Mouse (Mus musculus): ENCODE measurements around the gene Eif3m. TPM values are rescaled to one million over a fixed set of nuclear protein-coding genes. Genes with fewer than 3 reads are reported as not detected.
A peak's percentile ranks its signal among the peaks of the same experiment; 100 is the strongest.

Gene Eif3m
- 227 and 238 TPM in 2 replicates for polyA plus RNA-seq (2015; fragmentation: Nextera tagmentation; extraction: Ambion mirVana)

DNA sequence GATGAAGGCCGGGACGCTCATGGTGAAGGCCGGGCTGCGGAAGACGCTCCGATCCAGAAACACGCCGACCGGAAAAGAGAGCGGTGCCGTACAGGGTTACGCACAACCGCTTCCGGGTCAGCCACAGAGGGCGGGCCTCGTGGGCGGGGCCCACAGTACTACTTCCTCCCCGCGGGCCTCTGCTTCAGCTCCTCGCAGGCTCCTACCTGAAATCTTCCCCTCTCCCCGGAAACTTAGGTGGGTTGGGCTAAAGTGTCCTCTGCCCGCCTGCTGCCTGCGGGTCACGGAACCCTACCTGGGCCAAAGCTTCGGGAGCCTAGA is at the start of gene Eif3m:
Gene Eif3m (minus strand): TSS at position 114 of the 321 bp plus-strand sequence.
- H3K9me3 ChIP-seq: no peaks in the 10 kb centered on the region
- H3K4me2 ChIP-seq: peak within 1 kb of the TSS; percentile 62
- peak; percentile 97 for ATAC-seq (ENCODE audit: insufficient number of reproducible peaks, low FRiP score, low TSS enrichment, low read depth)
- H3K27ac ChIP-seq: peak within 1 kb of the TSS; percentile 79
- peaks cover 20% of the 10 kb centered on the region for H3K36me3 ChIP-seq
- under 1% methylated on average over 18 of the region's 25 CpGs for WGBS
- no peaks in the 10 kb centered on the region for H3K27me3 ChIP-seq
- H3K4me3 ChIP-seq: peak within 1 kb of the TSS; percentile 89
- peaks cover 6% of the 10 kb centered on the region for H3K4me1 ChIP-seq
- H3K9ac ChIP-seq: peak within 1 kb of the TSS; percentile 90

DNA sequence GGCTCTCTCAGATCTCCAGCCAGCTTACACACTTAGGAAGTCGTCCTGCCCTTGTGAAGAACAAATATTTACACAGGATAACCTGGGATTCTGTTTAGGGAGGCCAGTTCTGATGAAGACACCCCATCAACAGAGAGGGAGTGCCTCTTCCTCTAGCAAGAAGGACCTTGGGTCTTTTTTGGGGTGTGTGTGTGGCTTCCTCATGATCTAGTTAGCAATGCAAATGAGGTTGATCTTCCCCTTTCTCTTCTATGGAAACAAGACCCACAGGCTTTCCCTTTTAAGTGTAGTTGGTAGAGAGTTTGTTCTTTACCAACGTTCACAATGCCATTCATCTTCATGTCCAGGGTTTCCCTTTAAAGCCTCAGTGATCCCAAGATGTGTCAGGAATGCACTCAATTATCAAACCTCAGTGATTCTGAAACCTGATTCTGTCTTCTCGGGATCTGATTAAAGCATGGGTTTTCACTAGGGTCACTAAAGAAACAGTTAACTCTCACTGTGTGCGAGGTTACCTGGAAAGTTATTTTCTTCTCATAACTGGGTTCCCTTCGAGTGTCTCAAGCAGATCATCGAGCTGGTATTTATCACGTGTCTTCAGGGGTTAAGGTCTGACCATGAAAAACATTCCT is 46.0 kb upstream of the Eif3m start:
- no peaks in the 10 kb centered on the region for H3K4me1 ChIP-seq
- no peak overlapping the region for H3K9ac ChIP-seq
- H3K9me3 ChIP-seq: no peaks in the 10 kb centered on the region
- H3K4me2 ChIP-seq: no peak overlapping the region
- no peak overlapping the region for H3K27ac ChIP-seq
- H3K4me3 ChIP-seq: no peak overlapping the region
- no peaks in the 10 kb centered on the region for H3K27me3 ChIP-seq
- WGBS: 52% methylated on average over 7 of the region's 7 CpGs
- no peaks in the 10 kb centered on the region for H3K36me3 ChIP-seq
- ATAC-seq (ENCODE audit: insufficient number of reproducible peaks, low FRiP score, low TSS enrichment, low read depth): no peak

DNA sequence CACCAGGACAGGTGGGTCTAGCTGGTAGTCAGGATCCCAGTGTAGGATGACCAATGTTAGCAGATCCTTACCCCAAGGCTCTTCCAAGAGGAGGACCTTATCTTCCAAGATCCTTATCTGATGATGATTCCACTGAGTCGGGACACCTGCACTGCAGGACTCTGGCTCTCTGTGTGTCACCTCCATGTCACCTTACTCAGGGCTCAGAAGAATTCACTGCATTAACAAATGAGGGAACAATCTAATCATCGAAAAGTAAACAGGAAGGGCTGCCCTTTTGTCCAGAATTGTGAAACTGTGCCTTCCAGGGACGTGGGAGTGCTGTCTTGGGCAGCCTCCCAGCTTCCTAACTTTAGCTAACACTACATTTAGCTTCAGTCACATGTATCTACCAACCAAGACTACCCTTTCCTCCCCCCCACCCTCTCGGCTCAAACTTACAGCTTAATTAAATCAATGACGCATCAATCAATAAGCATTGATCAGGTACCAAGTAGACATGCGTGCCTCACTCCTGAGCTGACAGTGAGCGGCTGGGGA is 41.8 kb upstream of the Eif3m start:
- no peak overlapping the region for H3K4me2 ChIP-seq
- no peak for ATAC-seq (ENCODE audit: insufficient number of reproducible peaks, low FRiP score, low TSS enrichment, low read depth)
- no peaks in the 10 kb centered on the region for H3K9me3 ChIP-seq
- no peaks in the 10 kb centered on the region for H3K4me1 ChIP-seq
- H3K9ac ChIP-seq: no peak overlapping the region
- 76% methylated on average over 7 of the region's 7 CpGs for WGBS
- no peaks in the 10 kb centered on the region for H3K36me3 ChIP-seq
- H3K27me3 ChIP-seq: no peaks in the 10 kb centered on the region
- no peak overlapping the region for H3K4me3 ChIP-seq
- H3K27ac ChIP-seq: no peak overlapping the region

DNA sequence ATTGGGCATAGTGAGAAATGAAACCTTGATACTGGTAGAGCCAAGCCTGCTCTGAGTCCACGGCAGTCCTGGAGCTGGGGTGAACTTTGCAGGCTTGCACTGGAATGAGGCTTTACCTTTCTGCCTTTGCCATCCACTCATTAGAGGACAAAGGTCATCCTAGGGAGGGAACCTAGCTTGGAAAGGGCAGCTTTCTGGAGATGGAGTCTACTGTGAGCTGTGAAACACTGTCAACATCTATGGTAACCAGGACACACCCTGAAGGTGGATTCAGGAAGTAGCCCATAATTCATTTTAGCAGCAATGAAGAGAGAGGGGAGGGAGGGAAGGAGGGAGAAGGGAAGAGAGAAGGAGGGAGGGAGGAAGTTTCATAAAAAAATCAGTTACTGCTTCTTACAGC is 38.6 kb upstream of the Eif3m start:
- H3K4me1 ChIP-seq: no peaks in the 10 kb centered on the region
- H3K27ac ChIP-seq: no peak overlapping the region
- no peak overlapping the region for H3K4me2 ChIP-seq
- ATAC-seq (ENCODE audit: insufficient number of reproducible peaks, low FRiP score, low TSS enrichment, low read depth): no peak
- H3K9ac ChIP-seq: no peak overlapping the region
- no peaks in the 10 kb centered on the region for H3K9me3 ChIP-seq
- H3K4me3 ChIP-seq: no peak overlapping the region
- WGBS: 74% methylated on average over 1 of the region's 1 CpGs
- no peaks in the 10 kb centered on the region for H3K27me3 ChIP-seq
- H3K36me3 ChIP-seq: no peaks in the 10 kb centered on the region

DNA sequence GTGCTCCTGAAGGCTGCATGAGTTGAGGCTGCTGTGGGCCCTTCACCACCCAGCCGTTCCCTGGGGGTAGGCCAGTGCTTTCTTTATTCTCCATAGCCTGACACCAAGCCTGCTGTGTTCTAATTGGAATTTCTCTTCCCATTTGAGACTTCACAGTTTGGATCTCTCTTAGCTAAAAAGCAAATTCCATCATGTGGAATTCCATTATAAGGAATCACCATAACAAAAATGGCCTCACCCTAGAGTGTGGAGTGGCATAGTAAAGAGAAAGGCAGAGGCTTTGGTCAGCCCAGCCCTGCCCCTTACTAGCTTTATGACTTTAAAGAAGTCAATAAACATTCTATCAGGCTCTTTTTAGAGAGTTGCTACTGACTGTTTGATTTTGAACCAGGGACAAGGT is 31.4 kb upstream of the Eif3m start:
- no peak for ATAC-seq (ENCODE audit: insufficient number of reproducible peaks, low FRiP score, low TSS enrichment, low read depth)
- Histone ChIP-seq H3K27ac (no peak overlapping the region), H3K4me1 (no peaks in the 10 kb centered on the region), H3K36me3 (no peaks in the 10 kb centered on the region), H3K9me3 (no peaks in the 10 kb centered on the region), H3K4me3 (no peak overlapping the region), H3K4me2 (no peak overlapping the region), H3K9ac (no peak overlapping the region), H3K27me3 (no peaks in the 10 kb centered on the region)
- 50% methylated on average over 1 of the region's 1 CpGs for WGBS

DNA sequence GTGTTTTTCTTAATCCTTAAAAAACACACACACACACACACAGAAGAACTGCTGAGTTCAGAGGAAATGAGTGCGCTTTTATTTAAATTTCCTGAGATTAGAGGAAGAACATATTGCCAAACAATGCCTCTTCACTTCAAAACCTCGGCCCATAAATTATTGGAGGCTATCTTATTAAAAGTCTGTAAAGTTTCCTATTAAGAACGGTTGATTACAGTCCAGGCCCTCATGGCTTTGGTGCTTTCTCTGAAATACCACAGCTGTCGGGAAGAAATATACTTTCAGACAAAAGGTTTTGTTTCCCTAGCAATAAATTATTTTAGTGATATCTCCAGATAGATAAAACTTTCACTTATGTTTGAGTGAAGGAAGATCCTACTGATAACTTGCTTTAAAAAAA is 26.3 kb upstream of the Eif3m start:
- no peak overlapping the region for H3K27ac ChIP-seq
- H3K9ac ChIP-seq: no peak overlapping the region
- H3K9me3 ChIP-seq: no peaks in the 10 kb centered on the region
- 50% methylated on average over 4 of the region's 4 CpGs for WGBS
- no peak overlapping the region for H3K4me2 ChIP-seq
- H3K27me3 ChIP-seq: no peaks in the 10 kb centered on the region
- no peak for ATAC-seq (ENCODE audit: insufficient number of reproducible peaks, low FRiP score, low TSS enrichment, low read depth)
- no peaks in the 10 kb centered on the region for H3K4me1 ChIP-seq
- H3K4me3 ChIP-seq: no peak overlapping the region
- H3K36me3 ChIP-seq: no peaks in the 10 kb centered on the region

DNA sequence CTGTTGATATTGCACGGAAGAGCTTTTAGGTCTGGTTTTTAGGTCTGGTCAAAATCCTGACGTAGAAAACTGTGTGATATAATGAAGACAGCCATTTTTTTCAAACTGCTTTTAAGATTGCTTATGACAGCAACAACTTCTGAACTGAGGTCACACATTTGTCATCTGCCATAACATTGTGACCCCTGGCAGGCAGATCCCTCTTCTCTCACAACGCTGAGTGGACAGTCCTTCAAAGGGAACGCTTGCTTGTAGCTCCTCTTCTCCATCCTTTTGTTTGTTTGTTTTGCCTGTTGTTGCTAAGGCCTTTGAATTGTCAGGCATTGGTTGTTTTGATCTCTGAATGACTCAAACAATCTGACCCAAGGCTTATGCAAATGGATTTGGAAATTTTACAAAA is 24.0 kb upstream of the Eif3m start:
- Histone ChIP-seq H3K27me3 (no peaks in the 10 kb centered on the region), H3K36me3 (no peaks in the 10 kb centered on the region), H3K4me1 (no peaks in the 10 kb centered on the region), H3K9ac (no peak overlapping the region), H3K27ac (no peak overlapping the region), H3K9me3 (no peaks in the 10 kb centered on the region), H3K4me3 (no peak overlapping the region), H3K4me2 (no peak overlapping the region)
- WGBS: 65% methylated on average over 4 of the region's 4 CpGs
- no peak for ATAC-seq (ENCODE audit: insufficient number of reproducible peaks, low FRiP score, low TSS enrichment, low read depth)

DNA sequence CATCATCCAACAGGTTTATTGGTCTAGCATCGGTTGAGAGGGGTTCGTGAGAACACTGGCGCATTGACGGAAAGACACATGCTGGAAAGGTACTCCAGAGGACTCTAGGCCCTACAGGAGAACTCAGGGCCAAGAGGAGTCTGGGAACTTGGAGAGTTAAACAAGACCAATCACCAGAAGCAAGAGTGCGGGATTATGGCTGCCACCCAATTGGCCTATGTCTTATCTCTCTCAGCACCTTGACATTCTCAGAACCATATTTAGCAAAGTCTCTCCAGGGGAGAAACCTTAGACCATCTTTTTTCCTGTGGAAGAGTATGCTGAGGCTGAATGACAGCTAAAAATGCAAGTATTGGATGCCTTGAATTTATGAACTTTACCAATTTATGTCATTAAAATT is 22.0 kb upstream of the Eif3m start:
- no peak overlapping the region for H3K27ac ChIP-seq
- no peak overlapping the region for H3K9ac ChIP-seq
- H3K36me3 ChIP-seq: no peaks in the 10 kb centered on the region
- H3K4me2 ChIP-seq: no peak overlapping the region
- no peaks in the 10 kb centered on the region for H3K27me3 ChIP-seq
- 87% methylated on average over 5 of the region's 5 CpGs for WGBS
- ATAC-seq (ENCODE audit: insufficient number of reproducible peaks, low FRiP score, low TSS enrichment, low read depth): no peak
- H3K4me3 ChIP-seq: no peak overlapping the region
- no peaks in the 10 kb centered on the region for H3K9me3 ChIP-seq
- no peaks in the 10 kb centered on the region for H3K4me1 ChIP-seq

DNA sequence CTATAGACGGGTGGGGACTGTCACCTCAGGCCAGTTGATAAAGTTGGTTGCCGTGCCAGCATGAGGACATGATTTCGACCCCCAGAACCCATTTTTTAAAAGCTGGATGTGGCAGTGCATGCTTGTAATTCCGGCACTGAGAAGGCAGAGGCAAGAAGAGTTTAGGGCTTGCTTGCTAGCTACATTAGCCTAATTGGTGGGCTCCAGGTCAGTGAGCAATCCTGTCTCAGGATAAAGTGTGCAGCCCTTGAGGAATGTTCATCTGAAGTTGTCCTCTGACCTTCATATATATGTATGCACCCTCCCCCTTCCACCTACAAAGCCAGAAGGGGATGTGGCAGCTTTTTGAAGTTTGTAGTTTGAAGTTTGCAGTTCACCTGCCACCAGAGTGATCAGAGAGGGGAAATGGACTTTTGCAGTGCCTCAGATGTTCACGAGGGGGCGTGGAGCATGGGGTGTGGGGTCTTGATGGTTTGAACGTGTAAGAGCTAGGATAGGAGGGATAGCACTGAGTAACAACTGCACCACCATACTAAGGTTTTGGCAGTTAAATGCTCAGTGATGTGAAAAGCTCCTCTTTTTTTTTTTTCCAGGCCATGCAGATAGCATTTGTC is 21.2 kb upstream of the Eif3m start:
- no peaks in the 10 kb centered on the region for H3K27me3 ChIP-seq
- ATAC-seq (ENCODE audit: insufficient number of reproducible peaks, low FRiP score, low TSS enrichment, low read depth): no peak
- no peak overlapping the region for H3K4me2 ChIP-seq
- no peak overlapping the region for H3K27ac ChIP-seq
- WGBS: 67% methylated on average over 7 of the region's 7 CpGs
- H3K4me1 ChIP-seq: no peaks in the 10 kb centered on the region
- H3K9ac ChIP-seq: no peak overlapping the region
- no peak overlapping the region for H3K4me3 ChIP-seq
- H3K9me3 ChIP-seq: no peaks in the 10 kb centered on the region
- no peaks in the 10 kb centered on the region for H3K36me3 ChIP-seq

DNA sequence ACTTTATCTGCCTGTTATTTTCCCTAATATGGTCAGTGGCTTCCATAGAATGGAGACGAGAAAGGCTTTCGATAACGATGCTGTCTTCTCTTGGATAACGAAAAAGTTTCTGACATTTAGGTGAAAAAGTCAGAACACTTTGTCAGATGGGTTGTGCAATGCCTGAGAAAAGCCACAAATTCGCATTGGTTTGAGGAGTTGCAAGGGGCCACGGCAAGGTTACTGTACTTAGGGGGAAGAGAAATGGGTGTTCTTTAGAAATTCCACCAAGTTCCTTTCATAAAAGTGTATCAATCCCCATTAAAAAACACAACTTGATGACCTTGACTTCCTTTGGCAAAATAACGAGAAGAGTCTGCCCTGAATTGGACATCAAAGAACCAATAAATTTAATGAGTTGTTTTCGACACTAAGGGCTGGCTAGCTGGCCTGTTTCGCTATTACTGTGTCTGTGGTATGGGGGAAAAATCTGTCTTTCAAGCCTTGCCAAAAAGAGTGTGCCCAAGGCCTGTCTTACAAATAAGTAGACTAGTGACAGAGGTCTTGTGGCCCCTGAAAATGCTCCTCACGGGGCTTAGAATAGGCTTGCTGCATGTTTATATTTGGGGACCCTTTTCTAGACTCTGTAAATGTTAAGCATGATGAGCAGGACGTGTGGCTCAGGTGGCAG is 19.7 kb upstream of the Eif3m start:
- H3K4me3 ChIP-seq: no peak overlapping the region

DNA sequence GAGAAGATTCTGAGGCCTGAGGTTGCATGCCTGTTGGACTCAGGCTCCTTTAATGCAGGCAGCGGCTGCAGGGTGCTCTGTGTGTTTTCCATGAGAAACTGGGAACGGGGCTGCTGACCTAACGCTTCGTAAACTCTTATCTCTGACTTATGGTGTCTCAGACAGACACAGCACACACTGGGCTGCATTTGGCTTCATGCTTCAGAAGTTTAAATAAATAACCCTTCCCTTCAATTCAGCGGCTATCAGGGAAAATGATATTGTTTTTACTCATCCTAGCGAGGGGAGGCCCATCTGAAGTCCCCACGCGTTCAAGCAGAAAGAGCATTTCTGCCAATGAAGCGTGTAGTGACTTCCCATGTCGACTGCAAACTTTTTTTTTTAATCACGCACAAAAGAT is 19.1 kb upstream of the Eif3m start:
- Histone ChIP-seq H3K9ac (no peak overlapping the region), H3K27me3 (no peaks in the 10 kb centered on the region), H3K4me1 (no peaks in the 10 kb centered on the region), H3K27ac (no peak overlapping the region), H3K36me3 (no peaks in the 10 kb centered on the region), H3K4me3 (no peak overlapping the region), H3K4me2 (no peak overlapping the region), H3K9me3 (no peaks in the 10 kb centered on the region)
- no peak for ATAC-seq (ENCODE audit: insufficient number of reproducible peaks, low FRiP score, low TSS enrichment, low read depth)
- WGBS: 61% methylated on average over 11 of the region's 11 CpGs

More for the DNA sequence above, 19.7 kb upstream of the Eif3m start:
- 48% methylated on average over 11 of the region's 11 CpGs for WGBS
- H3K4me1 ChIP-seq: no peaks in the 10 kb centered on the region
- no peaks in the 10 kb centered on the region for H3K27me3 ChIP-seq
- H3K4me2 ChIP-seq: no peak overlapping the region
- H3K9me3 ChIP-seq: no peaks in the 10 kb centered on the region
- no peak overlapping the region for H3K27ac ChIP-seq
- H3K9ac ChIP-seq: no peak overlapping the region
- H3K36me3 ChIP-seq: no peaks in the 10 kb centered on the region
- no peak for ATAC-seq (ENCODE audit: insufficient number of reproducible peaks, low FRiP score, low TSS enrichment, low read depth)

DNA sequence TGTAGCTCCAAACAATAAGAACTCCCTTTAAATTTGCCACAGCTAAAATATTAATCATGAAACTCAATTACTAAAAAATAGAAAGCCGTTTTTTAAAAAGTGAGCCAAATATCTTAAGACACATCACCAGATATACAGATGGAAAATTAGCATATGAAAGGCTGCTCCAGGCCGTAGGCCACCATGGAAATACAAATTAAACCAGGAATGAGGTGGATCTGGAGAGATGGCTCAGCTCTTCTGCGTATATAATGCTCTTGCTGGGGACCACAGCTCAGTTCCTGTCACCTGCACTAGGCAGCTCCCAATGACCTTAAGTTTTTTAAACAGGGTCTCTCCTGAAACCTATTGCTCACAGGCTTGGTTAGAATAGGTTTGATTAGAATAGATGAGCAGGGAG is 17.2 kb upstream of the Eif3m start:
- WGBS: 84% methylated on average over 3 of the region's 3 CpGs
- no peaks in the 10 kb centered on the region for H3K36me3 ChIP-seq
- no peak overlapping the region for H3K9ac ChIP-seq
- H3K4me3 ChIP-seq: no peak overlapping the region
- no peak overlapping the region for H3K27ac ChIP-seq
- H3K27me3 ChIP-seq: no peaks in the 10 kb centered on the region
- ATAC-seq (ENCODE audit: insufficient number of reproducible peaks, low FRiP score, low TSS enrichment, low read depth): no peak
- no peak overlapping the region for H3K4me2 ChIP-seq
- no peaks in the 10 kb centered on the region for H3K4me1 ChIP-seq
- no peaks in the 10 kb centered on the region for H3K9me3 ChIP-seq
